Mouse (Mus musculus) ES-E14 (cell line): ENCODE data around the gene Lifr.

Experiments used
- CHD2 ChIP-seq: IDR thresholded peaks from 2 replicates; pipeline ENCODE4 v1.6.1; 2014; ENCODE audit warnings: mild to moderate bottlenecking, low read depth, low read length, inconsistent platforms
- ZNF384 ChIP-seq: IDR thresholded peaks from 2 replicates; pipeline ENCODE4 v1.6.1; 2012; ENCODE audit warnings: low read depth, low read length, inconsistent platforms

DNA sequence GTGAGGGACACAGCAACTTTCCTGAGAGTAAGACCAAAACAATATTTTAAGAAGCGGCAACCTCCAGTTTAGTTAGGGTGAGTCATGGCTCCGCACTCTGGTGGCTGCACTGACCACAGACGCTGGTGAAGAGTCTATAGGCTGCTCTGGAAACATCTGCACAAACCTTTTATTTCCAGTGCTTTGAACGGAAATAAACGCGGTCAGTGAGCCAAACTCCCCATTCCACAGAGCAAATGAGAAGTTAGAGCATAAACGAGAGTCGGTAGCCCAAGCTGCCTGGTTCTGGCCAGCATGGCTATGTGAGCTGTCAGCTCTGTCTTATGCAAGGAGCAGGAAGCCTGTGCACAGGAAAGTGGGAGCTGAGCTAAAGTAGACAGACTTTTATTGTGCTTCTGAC lies 1.9 kb downstream of the Lifr start:
- TF ChIP-seq ZNF384 = no peak
- TF ChIP-seq CHD2 = no peak
